Mouse (Mus musculus) adrenal gland, postnatal 10 days (tissue): ENCODE measurements at regions not wholly inside any gene's neighbourhood (a gene's known extent, or its start where the extent isn't known, plus 50 kb on each side); places are given as distances from the start of the nearest gene placed in this dataset.
"Not testable (repeated sequence)": the region's sequence is repeated elsewhere in the genome, so short reads cannot be mapped to it uniquely, and the experiment has no call there.

Source experiments
- DNase-seq: peaks from one replicate; pipeline ENCODE4 v3.0.0; 2021; ENCODE audit warnings: mixed read lengths

- no peak for DNase-seq
Measured at GRCm38 (mm10) chr4:51519281-51519680, 302.8 kb downstream of the Cylc2 start.

GRCm38 (mm10) chr4:51519750-51520149 is 303.3 kb downstream of the Cylc2 start:
- DNase-seq: no peak

GRCm38 (mm10) chr4:51545419-51545818 is 328.9 kb downstream of the Cylc2 start:
- DNase-seq: no peak

GRCm38 (mm10) chr4:51559693-51560092 is 343.2 kb downstream of the Cylc2 start:
- DNase-seq: no peak

- DNase-seq: no peak
Measured at GRCm38 (mm10) chr4:51560100-51560499, 343.6 kb downstream of the Cylc2 start.

- DNase-seq: no peak
Measured at GRCm38 (mm10) chr4:51562379-51562778, 345.9 kb downstream of the Cylc2 start.

- no peak for DNase-seq
Measured at GRCm38 (mm10) chr4:51576456-51576855, 360.0 kb downstream of the Cylc2 start.

- DNase-seq: no peak
Measured at GRCm38 (mm10) chr4:51594044-51594443, 377.6 kb downstream of the Cylc2 start.

GRCm38 (mm10) chr4:51597850-51598249 is 381.4 kb downstream of the Cylc2 start:
- no peak for DNase-seq

GRCm38 (mm10) chr4:51599984-51600747 is 383.7 kb downstream of the Cylc2 start:
- DNase-seq: no peak

- DNase-seq: no peak
Measured at GRCm38 (mm10) chr4:51627289-51627688, 410.8 kb downstream of the Cylc2 start.

GRCm38 (mm10) chr4:51633471-51633870 is 417.0 kb downstream of the Cylc2 start:
- no peak for DNase-seq

GRCm38 (mm10) chr4:51657325-51657724 is 440.8 kb downstream of the Cylc2 start:
- peak; percentile 17 for DNase-seq

GRCm38 (mm10) chr4:51658286-51658685 is 441.8 kb downstream of the Cylc2 start:
- no peak for DNase-seq

GRCm38 (mm10) chr4:51671516-51671915 is 455.0 kb downstream of the Cylc2 start:
- DNase-seq: no peak

GRCm38 (mm10) chr4:51674406-51674805 is 457.9 kb downstream of the Cylc2 start:
- peak; percentile 35 for DNase-seq

- no peak for DNase-seq
Measured at GRCm38 (mm10) chr4:51679097-51679496, 462.6 kb downstream of the Cylc2 start.

GRCm38 (mm10) chr4:51683345-51683744 is 466.9 kb downstream of the Cylc2 start:
- DNase-seq: not testable (repeated sequence)

GRCm38 (mm10) chr4:51686651-51687050 is 470.2 kb downstream of the Cylc2 start:
- no peak for DNase-seq
